Mouse (Mus musculus) cerebellum, adult 18-20 months (tissue): Measurements from ENCODE around the gene Nfkbib.
A peak's percentile ranks its signal among the peaks of the same experiment; 100 is the strongest.

Experiments used
- DNase-seq, 2 experiments: peaks; one replicate each; pipeline ENCODE4 v3.0.0; 2021

Nfkbib gene

GRCm38 (mm10) chr7:28796562-28796975, 29.3 kb upstream of the Nfkbib start:
- DNase-seq, result peak; percentile 80 to 92

GRCm38 (mm10) chr7:28795832-28796231, 28.5 kb upstream of the Nfkbib start:
- DNase-seq, result no peak

DNA sequence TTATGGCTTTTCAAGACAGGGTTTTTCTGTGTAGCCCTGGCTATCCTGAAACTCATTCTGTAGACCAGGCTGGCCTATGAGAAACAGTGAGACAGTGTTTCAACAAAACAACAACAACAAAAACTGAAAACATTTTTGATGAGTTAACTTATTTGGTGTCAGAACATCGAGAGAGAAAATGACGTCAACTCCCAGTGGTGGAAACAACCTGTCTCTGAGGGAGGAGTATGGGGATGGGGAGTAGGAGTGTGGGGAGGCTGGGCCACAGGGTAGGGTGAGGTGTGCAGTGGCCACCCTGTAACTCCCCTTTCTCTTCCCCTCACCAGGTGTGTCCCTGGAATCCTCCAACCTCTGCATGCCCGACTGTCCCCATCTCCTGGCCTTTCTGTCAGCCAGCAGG, 27.2 kb upstream of the Nfkbib start:
- no peak for DNase-seq

- DNase-seq, result no peak
Measured at GRCm38 (mm10) chr7:28793834-28794233, 26.5 kb upstream of the Nfkbib start.

- DNase-seq, result no peak
Measured at GRCm38 (mm10) chr7:28792391-28793185, 25.3 kb upstream of the Nfkbib start.

DNA sequence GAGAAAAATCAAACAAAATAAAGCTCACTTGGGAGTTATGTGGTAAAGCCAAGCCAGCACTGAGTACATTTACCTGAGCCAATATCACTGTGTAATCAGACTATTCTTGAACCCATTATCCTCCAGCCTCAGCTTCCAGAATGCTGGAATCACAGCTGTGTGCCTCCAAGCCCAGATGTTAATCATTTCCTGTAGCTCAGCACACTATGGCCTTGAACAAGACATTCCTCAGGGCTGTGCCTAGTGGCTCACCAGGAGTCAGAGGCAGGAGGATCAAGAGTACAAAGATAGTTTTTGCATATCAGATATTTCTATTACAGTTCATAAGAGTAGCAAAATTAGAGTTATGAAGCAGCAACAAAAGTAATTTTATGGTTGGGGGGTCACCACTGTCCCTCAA, 24.4 kb upstream of the Nfkbib start:
- no peak for DNase-seq

DNA sequence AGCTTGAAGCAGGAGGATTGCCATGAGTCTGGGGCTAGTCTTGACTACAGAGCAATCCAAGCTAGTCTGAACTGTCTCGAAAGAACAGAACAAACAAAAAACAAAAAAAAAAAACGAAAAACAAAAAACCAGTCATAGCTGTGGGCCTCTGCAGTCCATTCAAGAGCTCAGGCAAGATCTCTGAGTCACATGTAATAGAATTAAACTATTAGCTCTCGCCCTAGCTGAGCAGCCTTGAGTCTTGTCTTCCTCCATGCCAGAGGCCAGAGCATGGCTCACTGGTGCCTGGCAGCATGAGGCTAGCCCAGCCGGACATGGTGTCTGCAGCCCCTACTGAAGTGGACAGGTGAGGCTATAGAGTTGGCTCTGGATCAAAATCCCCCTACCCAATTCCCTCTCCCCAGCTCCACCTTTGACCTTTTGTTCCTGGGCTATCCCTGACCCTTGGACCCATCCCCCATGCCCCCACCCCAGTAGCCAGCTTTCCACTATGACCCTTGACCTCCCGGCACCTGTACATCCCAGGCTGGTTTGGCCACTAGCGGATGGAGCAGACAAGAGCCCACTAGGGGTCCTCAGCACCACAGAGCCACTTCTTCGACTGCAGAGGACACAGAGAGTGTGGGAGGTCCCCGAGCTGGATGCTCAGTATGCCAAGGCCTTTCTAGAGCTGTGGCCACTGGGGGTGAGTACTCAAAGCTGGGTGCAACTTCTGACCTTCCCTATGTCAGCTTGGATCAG, 22.9 kb upstream of the Nfkbib start:
- no peak for DNase-seq

DNA sequence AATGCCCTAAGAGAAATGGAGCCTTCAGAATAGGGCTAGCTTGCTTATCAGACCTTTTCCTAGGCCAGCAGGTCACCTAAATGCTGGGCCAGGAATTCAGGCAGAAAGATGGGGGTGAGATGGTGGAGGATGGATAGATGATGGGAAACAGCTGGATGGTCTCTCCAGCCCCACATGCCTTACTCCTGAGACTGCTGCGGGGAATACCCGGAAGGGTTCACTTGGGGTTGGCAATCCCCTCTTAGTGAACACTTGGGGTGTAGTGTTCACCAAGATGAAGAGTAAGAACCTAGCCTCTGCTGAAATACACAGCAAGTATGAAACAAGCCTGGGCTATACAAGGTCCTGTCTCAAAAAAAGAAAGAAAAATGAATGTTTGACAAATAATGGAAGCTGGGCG, 21.9 kb upstream of the Nfkbib start:
- no peak for DNase-seq

GRCm38 (mm10) chr7:28788307-28789195, 21.2 kb upstream of the Nfkbib start, which contains the start of gene Rinl:
TSS of gene Rinl (plus strand) at chr7:28788969.
- no peak for DNase-seq

DNA sequence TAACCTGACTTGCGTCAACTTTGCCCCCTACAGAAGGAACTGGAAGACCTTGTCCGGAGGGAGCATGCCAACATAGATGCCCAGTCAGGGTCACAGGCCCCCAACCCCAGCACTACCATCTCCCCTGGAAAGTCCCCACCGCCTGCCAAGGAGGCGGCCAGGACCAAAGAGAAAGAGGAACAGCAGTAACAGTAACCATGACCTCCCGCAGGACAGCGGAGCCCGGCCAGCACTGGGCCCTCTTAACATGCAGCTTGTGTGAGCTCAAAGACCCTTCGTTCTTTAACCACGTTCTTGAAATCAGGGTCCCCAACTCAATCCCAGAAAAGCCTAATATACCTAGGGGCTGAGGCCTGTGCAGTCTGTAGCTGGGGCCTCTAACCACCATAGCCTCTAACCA, 20.6 kb upstream of the Nfkbib start:
- DNase-seq, result no peak

DNA sequence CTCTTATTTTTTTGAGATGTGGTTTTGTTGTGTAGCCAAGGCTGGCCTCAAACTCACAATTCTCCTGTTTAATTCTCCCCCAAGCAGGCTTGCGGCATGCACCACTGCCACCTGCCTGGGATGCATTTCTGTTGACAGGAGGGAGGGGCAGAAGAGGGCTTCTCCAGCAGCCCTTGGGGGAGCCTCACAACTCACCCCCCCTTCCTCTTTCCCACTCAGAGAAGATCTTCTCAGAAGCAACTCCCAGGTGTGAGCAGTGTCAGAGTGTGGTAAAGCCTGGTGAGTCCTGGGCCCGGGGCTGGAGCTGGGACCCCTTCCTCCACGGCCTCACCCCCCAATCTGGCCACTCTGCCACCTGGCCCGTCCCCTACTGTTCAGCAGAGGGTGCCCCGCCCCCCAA, 17.8 kb upstream of the Nfkbib start:
- no peak for DNase-seq

GRCm38 (mm10) chr7:28781261-28781663, 13.9 kb upstream of the Nfkbib start:
- no peak for DNase-seq

GRCm38 (mm10) chr7:28780857-28781256, 13.5 kb upstream of the Nfkbib start:
- peak; percentile 33 to 50 for DNase-seq

- peak; percentile 89 to 91 for DNase-seq
Measured at GRCm38 (mm10) chr7:28780067-28780658, 12.9 kb upstream of the Nfkbib start.

- DNase-seq, result peak in 1 of 2 experiments; percentile 31
Measured at GRCm38 (mm10) chr7:28778825-28779224, 11.5 kb upstream of the Nfkbib start.

- DNase-seq, result no peak
Measured at GRCm38 (mm10) chr7:28775129-28775528, 7.8 kb upstream of the Nfkbib start.

GRCm38 (mm10) chr7:28774164-28774563, 6.9 kb upstream of the Nfkbib start:
- DNase-seq, result peak in 1 of 2 experiments; percentile 44

DNA sequence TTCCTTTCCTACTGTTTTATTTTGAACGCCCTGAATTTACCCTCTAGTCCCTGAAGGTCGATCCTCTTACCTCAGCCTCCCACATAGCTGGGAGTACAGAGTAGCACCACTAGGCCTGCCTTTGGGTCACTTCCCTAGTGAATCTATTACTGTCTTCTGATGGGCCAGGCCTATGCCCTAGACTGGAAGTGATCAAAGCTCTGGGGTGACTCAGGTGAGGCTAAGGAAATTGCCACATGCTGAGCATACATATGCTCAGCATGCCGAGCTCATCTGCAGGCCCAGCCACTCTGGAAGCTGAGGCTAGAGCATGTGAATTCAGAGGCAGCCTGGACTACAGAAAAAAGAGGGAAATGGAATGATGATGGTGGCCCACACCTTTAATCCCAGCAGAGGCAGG, 5.9 kb upstream of the Nfkbib start:
- DNase-seq, result peak; percentile 37 to 43

DNA sequence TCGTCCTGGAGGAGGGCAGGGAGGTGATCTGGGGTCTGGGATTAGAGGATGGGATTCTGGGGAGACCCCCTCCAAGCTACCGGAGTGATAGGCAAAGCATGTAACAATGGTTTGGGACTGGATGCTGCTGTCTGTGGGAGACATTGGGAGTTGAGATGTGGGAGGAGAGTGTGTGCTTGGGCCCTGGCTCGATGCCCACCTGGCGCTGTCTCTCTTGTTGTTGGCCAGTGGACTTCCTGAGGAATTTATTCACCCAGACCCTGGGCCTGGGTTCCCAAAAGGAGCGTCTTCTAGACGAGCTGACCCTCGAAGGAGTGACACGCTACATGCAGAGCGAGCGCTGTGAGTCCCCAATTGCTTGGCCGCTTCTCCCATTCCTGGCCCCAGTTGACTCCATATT, 4.6 kb upstream of the Nfkbib start:
- no peak for DNase-seq

DNA sequence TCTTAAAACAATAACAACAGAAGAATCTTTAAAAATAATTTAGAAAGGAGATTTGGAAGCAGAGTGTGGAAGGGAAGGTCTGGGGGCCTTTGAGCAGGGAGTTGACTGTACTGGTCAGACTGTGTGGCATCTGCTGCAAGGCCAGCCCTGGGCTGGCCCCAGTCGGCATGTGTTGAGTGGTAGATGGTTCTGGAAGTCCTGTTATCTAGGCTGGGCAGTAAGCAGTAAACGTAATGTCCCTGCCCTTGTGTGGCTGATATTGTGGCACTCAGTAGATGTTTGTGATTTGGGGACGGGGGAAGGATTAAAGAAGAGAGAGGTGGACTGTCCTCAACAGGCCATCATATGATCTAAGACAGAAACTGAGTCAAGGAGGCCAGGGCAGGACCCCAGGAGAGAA, 3.0 kb upstream of the Nfkbib start:
- DNase-seq, result no peak

DNA sequence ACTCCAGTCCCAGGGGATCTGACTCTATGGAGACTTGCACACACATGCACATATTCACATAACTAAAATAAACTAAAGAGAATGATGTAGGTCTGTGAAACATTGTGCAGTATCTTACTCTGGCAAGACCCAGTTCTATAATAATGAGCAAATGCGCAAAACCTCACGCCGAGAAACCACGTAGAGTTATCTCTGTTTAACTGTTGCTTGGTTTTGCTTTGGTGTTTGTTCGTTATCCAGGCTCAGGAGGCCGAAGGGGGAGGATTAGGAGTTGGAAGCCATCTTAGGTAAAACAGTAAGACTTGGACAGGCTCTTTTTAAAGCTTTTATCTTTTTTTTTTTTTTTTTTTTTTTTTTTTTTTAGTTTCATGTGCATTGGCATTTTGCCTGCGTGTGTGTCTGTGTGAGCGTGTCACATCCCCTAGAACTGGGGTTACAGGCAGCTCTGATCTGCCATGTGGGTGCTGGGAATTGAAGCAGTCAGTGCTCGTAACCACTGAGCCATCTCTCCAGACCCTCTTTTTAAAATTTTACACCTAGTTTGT, 2.2 kb upstream of the Nfkbib start:
- no peak for DNase-seq

DNA sequence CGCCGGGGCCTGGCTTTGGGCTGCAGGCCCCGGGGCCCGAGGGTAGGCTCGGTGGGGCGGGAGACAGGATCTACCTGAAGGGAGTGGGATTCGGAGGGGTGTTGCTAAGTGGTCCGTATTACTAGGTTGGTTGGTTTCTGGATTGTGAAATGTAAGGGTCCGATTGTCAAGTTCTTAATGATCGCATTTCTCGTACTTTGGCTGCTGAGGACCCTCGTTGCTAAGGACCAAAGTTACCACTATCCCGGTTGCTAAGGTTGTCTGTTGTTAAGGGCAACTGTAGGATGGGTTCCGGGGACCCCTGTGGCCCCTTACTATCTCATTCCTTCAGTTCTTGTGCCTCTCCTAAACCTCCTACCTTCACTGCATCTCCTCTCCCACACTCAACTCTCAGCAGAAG, 402 bp downstream of the Nfkbib start:
- no peak for DNase-seq
